Mouse (Mus musculus) myocyte (in vitro differentiated cells): ENCODE data around the gene Gatad2a.
"Not testable (repeated sequence)": the region's sequence is repeated elsewhere in the genome, so short reads cannot be mapped to it uniquely, and the experiment has no call there.

Source experiments
- CEBPB ChIP-seq: IDR thresholded peaks from 2 replicates; pipeline ENCODE4 v1.6.1; 2011; ENCODE audit warnings: mild to moderate bottlenecking, moderate library complexity; ENCODE audit not compliant: poor library complexity, insufficient read depth, severe bottlenecking
- E2F4 ChIP-seq: IDR thresholded peaks from one replicate; pipeline ENCODE4 v1.6.1; 2011; ENCODE audit warnings: mild to moderate bottlenecking, control low read depth, moderate library complexity; ENCODE audit not compliant: insufficient read depth
- MAX ChIP-seq: IDR thresholded peaks from one replicate; pipeline ENCODE4 v1.6.1; 2011; ENCODE audit warnings: low read depth, mild to moderate bottlenecking, control low read depth
- MYOD1 ChIP-seq, 3 experiments: IDR thresholded peaks; one replicate each; pipeline ENCODE4 v1.6.1; 2011; ENCODE audit warnings: control low read depth in 2 of 3, low read depth in 2 of 3, mild to moderate bottlenecking in 2 of 3, moderate library complexity in 1 of 3; ENCODE audit not compliant: insufficient read length in 2 of 3, control insufficient read depth in 1 of 3
- MYOG ChIP-seq, 3 experiments: IDR thresholded peaks; one replicate each; pipeline ENCODE4 v1.6.1; 2011; ENCODE audit warnings: control low read depth in 2 of 3, low read depth in 2 of 3, mild to moderate bottlenecking in 2 of 3; ENCODE audit not compliant: insufficient read length in 2 of 3, control insufficient read depth in 1 of 3, insufficient read depth in 1 of 3
- POLR2A ChIP-seq: IDR thresholded peaks from one replicate; pipeline ENCODE4 v1.6.1; 2011; ENCODE audit warnings: low read depth, mild to moderate bottlenecking, control low read depth, moderate library complexity; ENCODE audit not compliant: insufficient read length
- POLR2AphosphoS2 ChIP-seq: IDR thresholded peaks from one replicate; pipeline ENCODE4 v1.6.1; 2011; ENCODE audit warnings: low read depth, control low read depth; ENCODE audit not compliant: insufficient read length
- REST ChIP-seq: IDR thresholded peaks from one replicate; pipeline ENCODE4 v1.6.1; 2011; ENCODE audit warnings: mild to moderate bottlenecking, control low read depth, moderate library complexity; ENCODE audit not compliant: insufficient read depth, insufficient read length
- TCF12 ChIP-seq: IDR thresholded peaks from one replicate; pipeline ENCODE4 v1.6.1; 2011; ENCODE audit warnings: mild to moderate bottlenecking, control low read depth; ENCODE audit not compliant: poor library complexity, insufficient read depth, severe bottlenecking
- USF1 ChIP-seq: IDR thresholded peaks from one replicate; pipeline ENCODE4 v1.6.1; 2011; ENCODE audit warnings: low read depth, mild to moderate bottlenecking, control low read depth, moderate library complexity

DNA sequence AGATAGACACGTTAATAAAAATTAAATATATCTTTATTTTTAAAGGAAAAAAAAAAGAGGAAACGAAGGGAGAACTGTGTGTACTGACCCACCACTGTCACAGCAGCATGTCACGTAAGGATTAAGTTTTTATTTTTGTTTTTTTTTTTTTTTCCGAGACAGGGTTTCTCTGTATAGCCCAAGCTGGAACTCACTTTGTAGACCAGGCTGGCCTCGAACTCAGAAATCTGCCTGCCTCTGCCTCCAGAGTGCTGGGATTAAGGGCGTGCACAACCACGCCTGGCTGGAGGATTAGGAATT, 5.7 kb upstream of the Gatad2a start:
- TF ChIP-seq POLR2A; TCF12; POLR2AphosphoS2; CEBPB; MAX; E2F4; USF1; MYOG (IDR thresholded peaks at IDR 0.05; ENCODE audit: control insufficient read depth in 1 of 3, insufficient read depth in 1 of 3, insufficient read length in 2 of 3, low read depth in 2 of 3); MYOD1 (IDR thresholded peaks at IDR 0.05; ENCODE audit: control insufficient read depth in 1 of 3, insufficient read length in 2 of 3, low read depth in 2 of 3); REST: not testable (repeated sequence)
